Mouse (Mus musculus) lung, adult 2 months (tissue): Measurements from ENCODE around the gene Stxbp1.

ENCODE experiments used
- CTCF ChIP-seq: fragments of 200-500 bp; IDR thresholded peaks from 2 replicates; pipeline ENCODE4 v1.5.1; 2011; ENCODE audit warnings: mild to moderate bottlenecking, low read length, control low read depth; ENCODE audit not compliant: insufficient read depth
- POLR2A ChIP-seq: fragments of 200-500 bp; IDR thresholded peaks from 2 replicates; pipeline ENCODE4 v1.6.1; 2011; ENCODE audit warnings: low read depth, mild to moderate bottlenecking, control low read depth, low read length, borderline replicate concordance; ENCODE audit errors: extremely low read depth

DNA sequence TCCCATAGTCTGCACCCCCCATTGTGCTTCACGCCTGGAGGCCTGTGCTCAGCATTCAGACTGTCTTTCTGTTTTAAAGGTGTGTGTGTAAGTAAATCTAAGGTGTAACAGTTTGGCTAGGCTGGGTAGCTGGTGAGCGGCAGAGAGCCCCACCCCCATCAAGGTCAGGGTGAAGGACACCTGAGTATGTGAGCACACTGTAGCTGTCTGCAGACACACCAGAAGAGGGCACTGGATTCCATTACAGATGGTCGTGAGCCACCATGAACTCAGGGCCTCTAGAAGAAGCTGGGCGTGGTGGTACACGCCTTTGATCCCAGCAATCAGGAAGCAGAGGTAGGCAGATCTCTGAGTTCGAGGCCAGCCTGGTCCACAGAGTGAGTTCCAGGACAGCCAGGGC is 65.3 kb downstream of the Stxbp1 start:
- TF ChIP-seq POLR2A, result no peak
- TF ChIP-seq CTCF, result no peak
